Mouse (Mus musculus) forebrain, embryonic 14.5 days (tissue): Measurements from ENCODE around the gene Ankrd45. TPM values are rescaled to one million over a fixed set of nuclear protein-coding genes. Genes with fewer than 3 reads are reported as not detected.

ENCODE experiments used
- ATAC-seq: fragments of 200-750 bp; cut with Nextera tagmentation; 2 replicates; pipeline ENCODE4 v1.8.0; 2017; ENCODE audit warnings: mild to moderate bottlenecking, moderate library complexity
- DNase-seq: peaks from one replicate; pipeline ENCODE4 v3.0.0-alpha.2; 2015; ENCODE audit warnings: low spot score
- H3K27ac ChIP-seq: fragments of 300-500 bp; sonication (generic); 2 replicates; pipeline ENCODE4 v1.5.1; 2014; ENCODE audit warnings: low read depth, mild to moderate bottlenecking, control low read depth, low read length, moderate library complexity
- H3K27me3 ChIP-seq: fragments of 300-500 bp; sonication (generic); replicated peaks from 2 replicates; pipeline ENCODE4 v1.6.1; 2014; ENCODE audit warnings: low read length, control low read depth, mixed read lengths; ENCODE audit not compliant: control insufficient read depth, insufficient read depth
- H3K36me3 ChIP-seq: fragments of 300-500 bp; sonication (generic); 2 replicates; pipeline ENCODE4 v1.6.1; 2014; ENCODE audit warnings: low read length, control low read depth; ENCODE audit not compliant: control insufficient read depth, insufficient read depth
- H3K4me1 ChIP-seq: fragments of 300-500 bp; sonication (generic); 2 replicates; pipeline ENCODE4 v1.6.1; 2014; ENCODE audit warnings: antibody characterized with exemption, low read length, control low read depth; ENCODE audit not compliant: control insufficient read depth, insufficient read depth
- H3K4me2 ChIP-seq: fragments of 300-500 bp; sonication (generic); 2 replicates; pipeline ENCODE4 v1.6.1; 2014; ENCODE audit warnings: mild to moderate bottlenecking, control low read depth, low read length
- H3K4me3 ChIP-seq: fragments of 300-500 bp; sonication (generic); 2 replicates; pipeline ENCODE4 v1.5.1; 2014; ENCODE audit warnings: low read depth, low read length, control low read depth
- H3K9ac ChIP-seq: fragments of 300-500 bp; sonication (generic); 2 replicates; pipeline ENCODE4 v1.6.1; 2014; ENCODE audit warnings: mild to moderate bottlenecking, low read length, control low read depth, moderate library complexity
- H3K9me3 ChIP-seq: fragments of 300-500 bp; sonication (generic); replicated peaks from 2 replicates; pipeline ENCODE4 v1.6.1; 2016; ENCODE audit warnings: low read length, control low read depth, mixed read lengths; ENCODE audit not compliant: control insufficient read depth
- whole genome bisulfite sequencing: fragments of 180-500 bp; shearing (Covaris S2); extraction: QIAGEN DNeasy Blood & Tissue Kit; methylation state at CpG from one replicate; pipeline ENCODE4 v1.1.7; 2014; 5-methylcytosine and 5-hydroxymethylcytosine counted together
- polyA plus RNA-seq: library from polyadenylated mRNA; unstranded; fragments of >200 nt; fragmentation: Nextera tagmentation; extraction: Ambion mirVana; gene quantifications from 2 replicates; pipeline ENCODE4 v1.2.1, GENCODE M21; 2014

Gene Ankrd45
- polyA plus RNA-seq = 22.7 and 27.0 TPM in 2 replicates

DNA sequence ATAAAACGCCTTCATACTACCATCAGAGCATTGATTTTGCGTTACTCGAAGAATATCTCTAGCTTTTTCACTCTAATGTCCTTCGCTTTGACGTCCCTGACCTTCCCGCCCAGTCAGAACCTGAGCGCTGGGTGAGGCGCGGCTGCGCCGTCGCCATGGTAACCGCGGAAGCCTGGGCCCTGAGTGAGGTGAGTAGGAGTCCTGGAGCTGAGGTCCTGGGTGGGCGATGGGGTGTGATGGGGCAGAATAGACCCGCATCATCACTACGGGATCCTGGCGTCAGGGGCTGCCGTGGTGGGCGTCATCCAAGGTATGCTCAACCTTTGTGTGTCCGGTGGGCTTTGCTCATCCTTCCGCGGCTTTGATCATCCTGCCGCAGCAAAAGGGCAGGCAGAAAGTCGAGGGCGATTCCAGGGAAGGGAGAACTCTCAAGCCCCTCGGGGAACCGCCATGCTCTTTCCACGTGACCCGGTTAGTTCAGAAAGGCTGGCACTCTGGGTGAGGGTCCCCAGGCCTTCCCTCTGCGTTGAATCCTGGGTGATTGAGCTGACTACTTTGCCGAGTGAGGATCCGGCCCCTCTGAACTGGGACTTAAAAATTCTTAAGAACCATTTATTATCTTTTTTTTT lies at the start of gene Ankrd45:
Gene Ankrd45, plus strand, starts transcription at position 161 of the 629 bp plus-strand sequence.
- Histone ChIP-seq H3K27me3 (no peaks in the 10 kb centered on the region), H3K36me3 (no peaks in the 10 kb centered on the region), H3K4me3 (peak within 1 kb of the TSS; percentile 32), H3K4me2 (peak within 1 kb of the TSS; percentile 61), H3K27ac (no peak within 1 kb of the TSS), H3K9ac (peak within 1 kb of the TSS; percentile 52), H3K9me3 (no peaks in the 10 kb centered on the region), H3K4me1 (no peaks in the 10 kb centered on the region)
- DNase-seq (peak; percentile 62), ATAC-seq (peak; percentile 95)
- WGBS = 4% methylated on average over 33 of the region's 33 CpGs

GRCm38 (mm10) chr1:161099721-161100405 lies 42.6 kb upstream of the Ankrd45 start:
- Histone ChIP-seq H3K27me3 (no peaks in the 10 kb centered on the region), H3K9me3 (no peaks in the 10 kb centered on the region), H3K4me3 (no peak overlapping the region), H3K36me3 (peaks cover 33% of the 10 kb centered on the region), H3K27ac (no peak overlapping the region), H3K4me1 (no peaks in the 10 kb centered on the region), H3K9ac (no peak overlapping the region), H3K4me2 (no peak overlapping the region)
- 93% methylated on average over 4 of the region's 4 CpGs for WGBS
- ATAC-seq (no peak), DNase-seq (no peak)

GRCm38 (mm10) chr1:161103842-161104241 lies 38.6 kb upstream of the Ankrd45 start:
- Histone ChIP-seq H3K4me3 (no peak overlapping the region), H3K4me2 (no peak overlapping the region), H3K4me1 (no peaks in the 10 kb centered on the region), H3K9me3 (no peaks in the 10 kb centered on the region), H3K36me3 (peaks cover 30% of the 10 kb centered on the region), H3K9ac (no peak overlapping the region), H3K27ac (no peak overlapping the region), H3K27me3 (no peaks in the 10 kb centered on the region)
- DNase-seq (no peak), ATAC-seq (no peak)
- 98% methylated on average over 1 of the region's 1 CpGs for WGBS

GRCm38 (mm10) chr1:161109216-161109615 lies 33.3 kb upstream of the Ankrd45 start:
- no peaks in the 10 kb centered on the region for H3K27me3 ChIP-seq
- H3K4me2 ChIP-seq = no peak overlapping the region
- DNase-seq = no peak
- no peak overlapping the region for H3K27ac ChIP-seq
- H3K36me3 ChIP-seq = peaks cover 21% of the 10 kb centered on the region
- 81% methylated on average over 8 of the region's 8 CpGs for WGBS
- H3K4me1 ChIP-seq = no peaks in the 10 kb centered on the region
- no peak overlapping the region for H3K4me3 ChIP-seq
- ATAC-seq = no peak
- H3K9ac ChIP-seq = no peak overlapping the region
- H3K9me3 ChIP-seq = no peaks in the 10 kb centered on the region

DNA sequence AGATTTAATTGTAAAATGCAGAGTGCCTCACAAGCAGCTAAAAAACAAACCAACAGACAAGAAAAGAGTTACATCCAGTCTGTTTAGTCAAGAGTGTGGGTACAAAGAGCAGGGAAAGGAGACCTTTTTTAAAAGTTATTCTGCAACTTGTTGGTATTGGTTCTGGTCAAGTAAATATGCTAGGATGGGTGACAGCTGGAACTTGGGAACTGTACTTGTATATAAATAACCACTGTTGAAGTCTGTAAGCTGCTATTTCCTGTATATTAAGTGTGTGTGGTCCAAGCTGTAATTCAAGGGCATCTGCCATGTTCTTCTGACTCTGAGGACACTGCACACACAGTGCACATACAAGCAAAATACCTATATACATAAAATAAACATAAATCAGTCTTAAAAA lies 27.9 kb upstream of the Ankrd45 start:
- Histone ChIP-seq H3K27ac (no peak overlapping the region), H3K27me3 (no peaks in the 10 kb centered on the region), H3K4me1 (no peaks in the 10 kb centered on the region), H3K4me2 (no peak overlapping the region), H3K36me3 (no peaks in the 10 kb centered on the region; the same call in 1 of the 2 replicates), H3K4me3 (no peak overlapping the region), H3K9ac (no peak overlapping the region), H3K9me3 (no peaks in the 10 kb centered on the region)
- DNase-seq (no peak), ATAC-seq (no peak)

DNA sequence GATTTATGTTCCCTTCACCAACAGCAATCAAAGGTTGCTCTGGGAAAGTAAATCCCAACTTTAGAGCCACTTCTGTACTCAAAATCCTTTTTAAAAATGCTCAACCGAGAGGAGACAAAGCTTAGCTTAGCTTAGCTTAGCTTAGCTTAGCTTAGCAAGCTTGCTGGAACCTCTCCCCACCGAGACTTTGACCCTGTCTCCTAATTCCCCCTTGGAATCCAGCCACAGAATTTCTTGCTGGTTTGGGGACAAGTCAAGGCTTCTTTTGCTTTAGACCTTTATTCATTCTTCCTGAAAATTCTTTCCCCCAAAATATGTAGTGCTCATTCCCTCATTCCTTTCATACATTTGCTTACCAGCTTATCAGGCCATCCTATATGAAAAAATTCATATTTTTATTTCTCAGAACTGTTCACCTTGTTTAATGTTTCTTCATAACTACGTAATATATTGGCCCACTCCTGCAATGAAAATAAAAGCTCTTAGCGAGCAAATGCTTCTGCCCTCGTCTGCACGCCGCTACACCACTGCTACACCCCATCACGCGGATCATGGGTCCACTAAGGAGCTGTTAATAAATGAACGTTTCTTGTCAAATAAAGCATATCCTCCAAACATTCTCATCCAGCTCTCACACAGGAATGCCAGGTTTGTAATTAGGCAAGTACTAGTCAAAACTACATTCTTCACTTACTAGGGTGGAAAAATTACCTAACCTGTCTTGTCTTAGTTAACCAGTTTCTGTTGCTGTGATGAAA lies 19.7 kb upstream of the Ankrd45 start:
- Histone ChIP-seq H3K9ac (no peak overlapping the region), H3K9me3 (no peaks in the 10 kb centered on the region), H3K36me3 (no peaks in the 10 kb centered on the region), H3K4me1 (no peaks in the 10 kb centered on the region), H3K27me3 (no peaks in the 10 kb centered on the region), H3K27ac (no peak overlapping the region), H3K4me2 (no peak overlapping the region), H3K4me3 (no peak overlapping the region)
- ATAC-seq (no peak), DNase-seq (no peak)
- WGBS = 91% methylated on average over 10 of the region's 10 CpGs

DNA sequence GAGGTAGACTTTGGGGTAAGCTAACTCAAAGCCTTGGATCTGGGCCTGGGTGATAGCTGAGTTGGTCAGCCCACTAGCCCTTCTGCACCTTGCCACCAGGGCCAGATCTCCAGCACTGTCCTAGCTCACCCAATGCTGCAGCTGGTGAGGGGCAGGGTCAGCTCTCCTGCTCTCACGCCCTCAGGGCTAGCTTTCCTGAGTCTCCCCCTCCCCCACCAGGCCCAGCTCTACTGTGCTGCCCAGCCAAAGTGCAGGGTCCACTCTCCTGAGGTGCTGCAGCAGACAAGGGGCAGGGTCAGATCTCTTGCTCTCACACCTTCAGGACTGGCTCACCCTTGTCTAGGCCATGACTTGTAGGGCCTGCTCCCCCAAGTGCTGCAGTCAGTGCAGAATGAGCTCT lies 16.0 kb upstream of the Ankrd45 start:
- H3K4me1 ChIP-seq = peaks cover 9% of the 10 kb centered on the region; the same call in 1 of the 2 replicates
- no peak overlapping the region for H3K4me2 ChIP-seq
- ATAC-seq = no peak
- H3K4me3 ChIP-seq = no peak overlapping the region
- H3K27ac ChIP-seq = no peak overlapping the region
- no peaks in the 10 kb centered on the region for H3K36me3 ChIP-seq
- 80% methylated on average over 1 of the region's 1 CpGs for WGBS
- H3K9ac ChIP-seq = no peak overlapping the region
- no peak for DNase-seq
- no peaks in the 10 kb centered on the region for H3K27me3 ChIP-seq
- no peaks in the 10 kb centered on the region for H3K9me3 ChIP-seq

- peaks cover 9% of the 10 kb centered on the region; the same call in 1 of the 2 replicates for H3K4me1 ChIP-seq
- no peaks in the 10 kb centered on the region for H3K36me3 ChIP-seq
- DNase-seq (peak; percentile 96), ATAC-seq (peak; percentile 97)
- H3K27me3 ChIP-seq = no peaks in the 10 kb centered on the region
- H3K9me3 ChIP-seq = no peaks in the 10 kb centered on the region
- peak within 1 kb of the TSS; percentile 88 for H3K4me2 ChIP-seq
- peak within 1 kb of the TSS; percentile 87 for H3K4me3 ChIP-seq
- H3K9ac ChIP-seq = peak within 1 kb of the TSS; percentile 95
- 2% methylated on average over 41 of the region's 41 CpGs for WGBS
- peak within 1 kb of the TSS; percentile 74 for H3K27ac ChIP-seq
Observed at GRCm38 (mm10) chr1:161130726-161131664, 11.5 kb upstream of the Ankrd45 start, which contains the start of gene Klhl20. Gene Klhl20 (minus strand): TSS chr1:161131511.
